Mouse (Mus musculus): ENCODE measurements around the gene Zfp462. TPM values are rescaled to one million over a fixed set of nuclear protein-coding genes. Genes with fewer than 3 reads are reported as not detected.
"Not testable (repeated sequence)": the region's sequence is repeated elsewhere in the genome, so short reads cannot be mapped to it uniquely, and the experiment has no call there.

Gene Zfp462
- polyA plus RNA-seq, 1 experiment from 2014 or later: 0.57 TPM

DNA sequence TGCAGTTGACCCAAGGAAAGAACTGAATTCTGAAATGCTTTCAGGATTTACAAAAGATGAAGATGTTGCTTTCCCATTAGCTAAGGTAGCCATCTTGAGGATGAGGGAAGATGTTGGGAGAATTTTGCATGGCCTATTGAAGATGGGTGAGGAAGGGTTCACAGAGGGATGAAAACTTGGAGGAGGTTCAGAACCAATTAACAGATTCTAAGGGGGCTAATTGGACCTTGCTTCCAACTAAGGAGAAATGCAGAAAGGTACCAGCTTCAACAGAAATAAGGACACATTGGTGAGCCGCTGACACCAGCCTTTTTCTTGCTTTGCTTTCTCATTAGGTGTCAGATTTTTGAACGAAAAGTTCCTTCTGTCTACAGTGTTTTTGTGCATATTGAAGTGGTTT lies 6.0 kb downstream of the Zfp462 start:
- no peak for DNase-seq (ENCODE audit: low spot score)

DNA sequence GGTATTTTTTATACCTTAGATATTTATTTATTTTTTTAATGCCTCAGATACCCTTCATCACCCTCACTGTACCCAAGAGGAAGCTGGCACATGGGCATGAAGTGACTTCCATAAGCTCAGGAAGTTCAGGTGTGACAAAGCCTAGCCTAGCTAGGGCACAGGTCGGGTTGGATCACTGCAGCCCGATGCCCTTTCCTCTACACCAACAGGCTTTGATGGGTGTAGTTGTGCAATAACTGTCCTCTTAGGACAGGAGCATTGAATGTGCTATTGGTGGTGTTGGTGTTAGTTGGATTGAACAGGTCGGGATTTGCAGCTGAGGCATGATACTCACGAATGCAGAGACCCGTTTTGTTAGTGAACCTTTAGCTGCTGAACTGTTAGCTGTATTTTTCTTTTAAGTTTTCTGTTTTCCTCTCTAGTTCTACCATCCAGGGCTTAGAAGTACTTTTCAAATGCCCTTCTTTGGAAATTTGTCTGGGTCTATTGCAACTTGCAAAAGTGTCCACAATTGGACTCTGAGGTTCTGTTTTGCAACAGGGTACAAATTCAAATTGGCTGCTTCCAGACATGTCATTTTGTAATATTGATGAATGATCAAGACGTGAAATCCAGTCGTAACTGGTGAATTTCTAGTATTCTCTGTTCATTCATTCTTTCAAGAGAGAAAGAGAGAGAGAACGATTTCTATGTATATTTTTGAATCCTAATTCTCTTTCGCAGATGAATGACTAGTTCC lies 9.0 kb downstream of the Zfp462 start:
- no peak for DNase-seq (ENCODE audit: low spot score)

DNA sequence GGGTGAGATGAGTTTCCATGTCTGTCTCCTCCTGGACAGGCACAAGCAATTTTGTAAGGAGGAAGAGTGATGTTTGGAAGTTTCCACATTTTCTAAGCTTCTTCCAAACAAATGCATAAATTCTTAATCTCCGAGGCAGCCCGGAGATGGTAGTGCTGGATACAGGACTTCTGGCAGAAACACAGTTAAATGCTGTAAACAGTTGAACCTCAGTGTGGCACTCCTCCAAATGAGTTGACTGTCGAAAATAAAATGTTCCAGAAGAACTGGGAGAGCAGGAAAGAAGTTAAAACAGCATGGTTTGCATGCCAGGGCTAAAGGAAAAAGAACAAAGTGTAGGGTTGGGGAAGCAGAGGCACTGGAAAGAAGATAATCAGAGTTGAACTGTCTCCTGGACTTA lies 9.6 kb downstream of the Zfp462 start:
- DNase-seq (ENCODE audit: low spot score): no peak

DNA sequence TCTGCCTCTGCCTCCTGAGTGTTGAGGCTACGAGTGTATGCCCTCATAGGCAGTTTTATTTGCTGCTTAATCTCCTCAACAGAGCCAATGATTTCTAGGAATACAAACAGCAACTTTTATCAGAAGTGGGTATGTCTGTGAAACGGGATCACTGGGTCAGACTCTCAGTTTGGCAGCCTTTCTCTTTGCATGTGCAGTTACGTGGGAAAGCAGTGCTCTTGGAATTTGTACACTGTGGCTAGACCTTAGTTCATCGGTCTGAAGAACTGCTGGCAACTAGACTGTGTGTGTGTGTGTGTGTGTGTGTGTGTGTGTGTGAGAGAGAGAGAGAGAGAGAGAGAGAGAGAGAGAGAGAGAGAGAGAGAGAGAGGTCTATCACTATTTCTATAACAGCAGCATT lies 15.9 kb downstream of the Zfp462 start:
- DNase-seq (ENCODE audit: low spot score): no peak

DNA sequence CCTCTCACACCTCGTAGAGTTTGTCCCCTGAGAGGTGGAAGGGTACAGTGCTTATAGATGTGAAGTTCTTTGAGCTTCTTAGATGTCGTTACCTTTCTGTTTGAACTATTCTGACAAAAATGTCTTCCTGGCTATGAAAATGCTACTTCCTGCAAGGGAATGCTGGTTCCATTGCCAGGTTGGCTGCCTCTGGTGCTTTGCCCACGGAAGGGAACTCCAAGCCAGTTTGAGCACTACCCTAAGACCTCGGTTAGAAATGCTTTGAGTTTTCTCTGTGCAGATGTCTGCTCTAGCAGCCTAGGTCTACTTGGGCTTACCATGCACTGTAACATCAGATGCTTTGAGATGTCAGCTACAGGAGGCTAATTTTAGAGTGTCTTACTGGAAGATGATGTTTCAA lies 17.3 kb downstream of the Zfp462 start:
- no peak for DNase-seq (ENCODE audit: low spot score)

DNA sequence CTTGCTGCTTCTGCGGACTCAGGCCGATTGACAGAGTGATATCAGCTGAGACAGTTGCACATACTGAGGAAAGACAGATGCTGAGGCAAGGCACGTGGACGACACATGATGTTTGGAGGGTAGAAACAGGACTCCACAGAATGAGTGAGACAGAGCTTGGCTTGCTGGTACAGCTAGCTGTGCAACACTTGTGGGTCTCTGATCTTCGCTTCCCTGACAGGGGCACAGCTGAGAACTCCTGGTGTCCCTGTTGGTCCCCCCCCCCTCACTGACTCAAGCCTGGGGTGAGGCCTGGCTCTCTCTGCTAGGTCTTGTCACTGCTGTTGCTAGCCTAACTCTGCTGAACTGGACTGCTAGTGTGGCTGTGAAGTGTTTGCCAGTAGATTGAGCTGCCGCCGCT lies 18.7 kb downstream of the Zfp462 start:
- DNase-seq (ENCODE audit: low spot score): no peak

DNA sequence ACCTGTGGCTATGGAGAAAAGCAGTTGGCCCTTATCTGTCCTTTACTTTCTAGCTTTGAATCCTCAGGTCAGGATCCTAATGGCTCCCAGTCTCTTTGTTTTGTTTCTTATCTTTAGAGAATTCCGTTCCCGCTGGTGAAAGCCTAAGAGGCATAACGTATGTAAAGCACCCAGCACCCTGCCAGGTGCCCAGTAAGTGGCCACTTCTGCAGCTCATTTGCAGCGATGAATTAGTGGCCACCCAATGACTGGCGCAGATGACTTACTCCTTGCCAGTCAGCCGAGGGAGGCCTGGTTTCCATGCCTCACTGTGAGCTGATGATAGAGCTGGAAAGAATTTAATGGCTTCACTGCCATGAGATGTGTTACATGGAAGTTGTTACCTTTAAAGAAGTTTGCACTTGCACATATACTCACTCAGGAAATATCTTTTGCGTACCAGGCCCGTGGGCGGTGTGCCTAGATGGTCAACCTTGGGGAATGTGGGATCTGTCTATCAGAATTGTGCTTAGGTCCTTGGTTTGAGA lies 20.4 kb downstream of the Zfp462 start:
- DNase-seq (ENCODE audit: low spot score): no peak

DNA sequence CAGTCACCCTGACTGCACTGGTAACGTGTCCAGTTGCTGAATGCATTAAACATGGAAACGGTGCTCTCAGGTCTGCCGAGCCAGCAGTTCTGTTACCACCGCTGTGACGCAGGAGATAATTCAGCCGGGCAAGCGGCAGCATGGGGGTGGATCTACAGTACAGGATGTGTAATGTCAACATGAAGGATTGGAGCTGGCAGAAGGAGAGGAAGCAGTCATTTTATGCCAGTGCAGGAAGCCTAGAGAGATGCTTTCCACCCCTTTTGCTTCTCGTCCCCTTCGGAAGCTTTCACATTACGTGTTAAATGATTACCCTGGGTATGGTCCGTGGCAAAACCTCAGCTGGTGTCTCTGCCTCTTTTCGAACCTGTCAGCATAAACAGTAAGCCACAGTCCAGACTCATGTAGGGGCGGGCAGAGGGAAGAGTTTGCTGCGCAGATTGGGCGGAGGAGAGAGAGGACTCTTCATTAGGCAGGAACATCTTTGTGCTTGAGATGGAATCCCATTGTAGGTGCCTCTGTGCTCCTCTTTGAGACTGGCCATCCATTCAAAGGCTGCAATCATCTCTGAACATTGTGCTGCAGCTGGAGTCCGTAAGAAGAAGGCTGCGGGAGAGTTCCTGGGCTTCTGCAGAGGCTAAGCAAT lies 21.4 kb downstream of the Zfp462 start:
- DNase-seq (ENCODE audit: low spot score): no peak

DNA sequence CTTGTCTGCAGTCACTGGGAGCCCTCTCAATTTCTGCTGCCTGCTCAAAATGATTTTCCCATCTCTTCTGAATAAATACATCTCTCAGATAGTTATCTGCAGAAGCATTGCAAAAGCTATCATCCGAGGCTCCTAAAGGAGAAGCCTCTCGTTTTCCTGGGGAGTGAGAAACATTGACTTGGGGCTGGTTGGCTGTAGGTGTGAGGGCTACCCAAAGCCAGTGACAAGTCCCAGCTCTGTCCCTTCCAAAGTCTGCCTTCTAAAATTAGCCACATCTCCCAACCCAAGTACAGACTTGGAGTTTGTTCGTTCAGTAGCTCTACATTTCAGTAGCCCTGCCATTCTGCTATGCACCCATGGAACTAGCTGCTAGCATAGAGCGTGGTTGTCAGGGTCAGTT lies 22.3 kb downstream of the Zfp462 start:
- DNase-seq (ENCODE audit: low spot score): no peak

DNA sequence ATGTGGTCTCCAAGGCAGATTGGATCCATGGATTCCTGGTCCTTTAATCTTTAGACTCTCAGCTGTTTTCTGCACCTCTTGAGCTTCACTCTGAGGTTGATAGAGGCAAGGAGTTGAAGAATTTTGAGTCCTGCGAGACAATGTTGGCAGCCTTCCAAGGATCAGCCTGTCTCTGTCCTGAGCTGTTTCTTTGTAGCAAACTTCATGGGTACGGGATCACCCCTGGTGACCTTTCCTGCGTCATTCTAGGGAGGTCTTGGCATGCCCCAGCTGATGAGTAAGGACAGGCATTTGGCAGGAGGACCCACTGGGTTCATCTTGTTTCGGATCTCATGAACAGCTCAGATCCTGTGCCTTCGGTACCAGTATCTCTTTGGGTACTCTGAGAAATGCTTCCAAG lies 22.9 kb downstream of the Zfp462 start:
- no peak for DNase-seq (ENCODE audit: low spot score)

DNA sequence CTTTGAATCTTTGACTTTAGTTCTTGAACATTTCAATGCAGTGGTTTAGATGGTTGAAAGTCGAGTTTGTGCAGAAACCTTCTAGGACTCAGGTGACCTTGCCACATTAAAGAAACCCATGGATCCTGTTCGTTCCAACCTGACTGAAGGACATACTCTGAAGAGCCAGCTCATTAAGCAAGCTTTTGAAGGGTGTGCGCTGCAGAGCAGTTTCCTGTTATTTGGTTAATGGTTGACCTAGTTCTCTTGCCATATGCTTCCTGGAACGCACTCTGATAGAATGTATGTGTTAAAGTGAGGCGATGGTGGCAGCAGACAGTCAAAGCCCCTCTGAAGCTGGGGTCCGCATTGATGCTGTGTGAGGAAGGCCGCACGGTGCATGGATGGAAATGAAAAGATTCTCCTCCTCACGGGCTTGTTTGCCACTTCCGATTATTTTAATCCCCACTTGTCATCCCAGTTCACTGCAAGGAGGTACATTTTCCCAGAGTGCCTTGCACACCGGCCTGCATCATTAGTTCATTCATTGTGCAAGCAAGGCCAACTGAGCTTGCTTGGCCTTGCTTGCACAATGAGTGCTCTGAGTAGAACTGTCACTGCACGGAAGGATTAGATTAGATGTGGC lies 24.9 kb downstream of the Zfp462 start:
- no peak for DNase-seq (ENCODE audit: low spot score)

DNA sequence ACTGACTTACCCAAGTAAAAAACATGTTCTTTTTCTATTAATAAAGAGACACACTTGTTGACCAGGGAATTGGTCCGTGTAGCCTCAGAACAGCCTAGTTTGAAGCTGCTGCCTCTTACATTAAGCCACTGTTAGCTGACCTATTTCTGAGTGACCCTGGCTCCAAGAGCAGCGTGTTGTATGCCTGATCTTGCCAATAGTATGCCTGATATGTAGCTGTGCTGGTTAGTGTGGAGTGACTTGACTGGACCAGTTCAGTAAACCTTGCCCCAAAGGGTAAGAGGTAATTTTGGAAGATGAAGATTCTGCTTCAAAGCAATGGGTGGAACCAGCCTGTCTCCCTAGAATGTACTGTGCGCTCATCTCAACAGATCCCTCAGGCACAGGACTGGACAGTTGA lies 26.5 kb downstream of the Zfp462 start:
- no peak for DNase-seq (ENCODE audit: low spot score)

DNA sequence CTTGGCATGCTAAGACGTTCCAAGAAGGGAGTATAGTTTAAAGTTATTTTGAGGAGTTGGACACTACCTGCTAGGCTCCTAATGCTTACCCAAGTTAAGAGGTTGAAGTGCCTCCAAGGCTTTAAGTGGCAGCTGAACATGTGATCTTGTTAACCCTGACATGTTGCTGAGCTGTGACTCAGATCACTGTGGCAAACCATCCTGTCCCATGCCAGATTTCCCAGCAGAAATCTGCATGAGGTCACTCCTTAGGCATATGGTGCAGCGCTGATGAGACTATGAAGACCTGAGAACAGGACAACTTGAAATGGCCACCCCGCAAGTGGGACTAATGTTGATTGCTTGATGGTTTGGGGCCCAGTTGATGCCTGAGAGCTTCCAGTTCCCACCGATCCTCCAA lies 27.2 kb downstream of the Zfp462 start:
- no peak for DNase-seq (ENCODE audit: low spot score)

DNA sequence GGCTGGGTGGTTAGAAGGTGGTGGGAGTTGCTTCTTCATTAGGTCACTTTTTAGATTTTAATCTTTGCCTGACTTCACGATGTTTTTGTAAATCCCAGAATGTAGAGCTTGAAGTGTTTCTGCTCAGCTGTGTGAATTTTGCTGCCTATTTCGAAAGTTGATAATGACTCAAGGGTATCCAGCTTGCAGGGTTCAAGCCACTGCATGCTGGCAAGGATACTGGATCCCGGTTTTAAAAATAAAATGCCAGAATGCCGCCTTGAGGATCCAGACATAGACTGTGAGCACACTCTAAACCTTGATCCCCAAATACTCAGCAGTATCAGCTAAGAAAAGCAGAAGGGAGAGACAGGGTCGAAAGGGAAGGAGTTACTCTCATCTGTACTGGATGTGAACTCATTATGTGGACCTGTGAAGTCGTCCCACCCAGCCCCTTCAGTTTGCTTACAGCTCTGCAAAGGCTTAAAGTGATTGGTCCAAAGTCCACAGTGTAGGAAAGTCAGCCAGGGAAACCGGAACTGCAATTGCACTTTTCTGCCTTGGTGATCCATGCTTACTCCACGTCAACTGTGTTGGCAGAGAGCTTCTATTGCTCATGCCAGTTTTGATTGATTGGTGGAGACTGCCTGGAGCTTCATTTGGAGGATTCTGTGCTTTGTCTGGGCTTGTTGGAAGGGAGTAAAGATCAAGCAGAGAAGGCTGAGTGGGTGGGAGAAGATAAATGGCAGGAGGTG lies 28.1 kb downstream of the Zfp462 start:
- DNase-seq (ENCODE audit: low spot score): no peak

DNA sequence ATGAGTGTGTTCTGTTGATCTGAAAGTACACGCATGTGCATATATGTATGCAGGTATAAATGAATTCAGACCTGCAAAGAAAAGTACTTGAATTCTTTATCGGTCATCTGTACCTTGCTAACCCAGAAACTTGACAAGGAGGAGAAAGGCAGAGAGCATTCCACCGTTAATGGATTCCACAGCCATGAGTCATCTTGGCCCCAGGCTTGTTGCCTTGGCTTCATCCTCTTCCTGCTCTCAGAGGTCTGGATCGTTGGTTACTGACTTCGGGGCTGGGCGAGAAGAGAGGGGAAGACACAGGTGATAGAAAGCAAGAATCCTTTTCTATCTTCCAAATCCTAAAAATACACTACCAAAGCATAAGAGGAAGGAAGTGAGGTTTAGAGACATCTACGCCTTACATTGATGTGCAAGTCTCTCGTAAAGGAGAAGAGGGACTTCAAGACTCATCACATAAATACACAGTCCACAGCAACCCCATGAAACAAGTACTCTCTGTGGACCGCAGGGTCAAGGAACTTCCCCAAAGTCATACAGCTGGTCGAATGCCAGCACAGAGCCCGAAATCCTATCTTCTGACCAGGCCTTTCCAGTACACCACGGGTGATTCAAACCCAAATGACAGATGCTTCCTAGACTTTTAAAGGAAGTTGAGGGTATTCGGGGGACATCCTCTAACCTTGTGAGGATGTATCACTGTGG lies 35.1 kb downstream of the Zfp462 start:
- DNase-seq (ENCODE audit: low spot score): no peak

DNA sequence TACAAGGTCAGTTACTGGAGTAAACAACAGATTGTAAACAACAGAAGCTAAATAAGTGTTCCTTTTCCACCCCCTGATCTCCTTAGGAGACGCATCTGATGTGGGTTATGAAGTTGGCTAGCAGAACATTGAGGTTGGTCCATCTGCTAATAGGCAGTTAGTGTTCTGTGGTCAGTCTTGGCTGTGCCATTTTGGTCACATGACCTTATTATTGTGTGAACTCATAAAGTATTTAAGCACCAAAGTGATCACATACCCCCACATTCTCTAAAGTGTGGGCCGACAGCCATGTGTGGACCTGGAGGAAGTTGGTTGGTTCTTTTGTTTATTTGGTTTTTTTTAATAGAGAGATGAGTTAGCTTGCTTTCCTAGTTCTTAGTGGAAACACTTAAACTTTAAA lies 39.7 kb downstream of the Zfp462 start:
- no peak for DNase-seq (ENCODE audit: low spot score)

DNA sequence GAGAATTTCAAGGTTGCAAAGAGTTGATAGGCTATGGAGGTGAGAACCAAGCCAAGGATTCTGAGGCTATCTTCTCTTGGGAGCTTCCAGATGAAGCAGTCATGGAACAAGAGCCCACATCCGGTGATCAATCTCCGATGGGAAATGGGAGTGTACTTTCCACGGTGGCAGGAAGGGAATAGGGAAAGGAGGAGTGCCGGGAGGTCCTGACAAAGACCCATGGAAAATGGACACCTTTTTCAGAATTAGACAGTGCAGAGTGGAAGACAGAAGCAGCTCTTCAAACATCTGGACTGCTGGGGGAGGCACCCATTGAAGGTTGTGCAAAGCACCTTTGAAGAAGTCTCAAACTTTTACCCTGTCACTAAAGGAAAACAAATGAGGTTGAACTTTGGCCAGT lies 41.8 kb downstream of the Zfp462 start:
- no peak for DNase-seq (ENCODE audit: low spot score)

DNA sequence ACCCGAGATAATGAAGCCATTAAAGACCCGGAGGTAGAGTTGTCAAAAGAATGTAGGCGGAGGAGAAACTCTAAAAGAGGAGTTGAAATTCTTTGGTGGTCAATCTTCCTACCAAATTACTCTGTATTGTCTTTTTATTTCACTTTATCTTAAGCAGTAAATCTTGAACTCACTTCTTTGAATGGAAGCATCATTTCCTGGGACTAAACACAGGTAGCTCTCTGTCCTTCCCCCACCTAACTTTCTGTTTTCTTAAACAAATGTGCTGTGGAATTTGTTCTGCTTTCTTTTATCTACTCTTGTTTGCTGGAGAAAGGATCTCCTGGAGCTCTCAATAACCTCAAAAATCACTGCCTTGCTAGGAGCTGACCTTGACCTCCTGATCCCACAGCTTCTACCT lies 42.4 kb downstream of the Zfp462 start:
- DNase-seq (ENCODE audit: low spot score): no peak

DNA sequence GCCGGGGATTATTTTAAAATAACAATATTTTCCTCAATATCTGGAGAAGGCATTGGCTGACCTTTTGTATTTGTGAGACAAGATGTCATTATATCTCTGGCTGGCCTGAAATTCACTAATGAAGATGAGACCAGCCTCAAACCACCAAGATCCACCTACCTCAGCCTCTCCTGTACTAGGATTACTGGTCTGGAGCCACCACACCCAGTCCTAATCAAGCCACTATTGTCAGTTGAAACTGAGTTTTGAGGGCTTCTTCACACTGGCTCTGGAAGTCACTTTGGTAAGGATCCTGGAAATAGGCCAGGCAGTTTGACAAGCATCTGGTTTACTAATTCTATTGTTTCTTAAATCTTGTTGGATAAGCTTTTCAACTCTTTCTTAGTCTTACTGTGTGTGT lies 43.1 kb downstream of the Zfp462 start:
- DNase-seq (ENCODE audit: low spot score): no peak

DNA sequence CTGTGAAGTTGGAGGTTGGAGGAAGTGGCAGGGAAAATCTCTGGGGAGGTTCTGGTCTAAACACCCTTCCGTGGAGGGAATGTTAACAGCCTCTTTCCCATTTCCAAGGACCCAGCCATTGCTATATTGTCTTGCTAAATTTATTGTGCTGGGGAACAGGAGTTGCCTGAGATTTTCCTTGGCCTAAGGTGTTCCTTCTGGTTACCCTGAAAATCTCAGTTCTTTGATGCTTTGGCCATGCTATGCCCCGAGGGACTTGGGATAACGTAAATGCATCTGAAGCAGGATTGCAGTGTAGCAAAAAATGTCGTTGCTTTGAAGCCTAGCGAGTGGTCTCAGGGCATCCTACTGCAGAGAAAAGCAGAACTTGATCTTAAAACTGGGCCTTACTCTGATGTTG lies 47.1 kb downstream of the Zfp462 start:
- DNase-seq (ENCODE audit: low spot score): no peak

DNA sequence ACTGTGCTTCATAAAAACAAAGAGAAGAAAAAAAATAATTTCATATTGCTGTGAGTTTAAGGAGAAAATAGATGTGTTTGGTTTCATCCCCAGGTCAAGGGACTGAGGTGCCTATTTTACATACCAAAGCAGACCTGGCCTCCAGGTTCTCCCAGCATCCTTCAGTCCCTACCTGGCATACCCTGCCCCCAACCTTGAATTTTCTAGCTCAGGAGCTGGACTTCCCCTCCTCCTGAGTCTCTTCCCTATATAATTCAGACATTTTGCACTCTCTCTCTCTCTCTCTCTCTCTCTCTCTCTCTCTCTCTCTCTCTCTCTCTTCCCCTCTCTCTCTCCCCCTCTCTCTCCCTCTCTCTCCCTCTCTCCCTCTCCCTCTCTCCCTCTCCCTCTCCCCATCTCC lies 48.2 kb downstream of the Zfp462 start:
- DNase-seq (ENCODE audit: low spot score): not testable (repeated sequence)

All from thymus, postnatal 0 days (tissue).